Mouse (Mus musculus): Measurements from ENCODE around the gene Ypel3. TPM values are rescaled to one million over a fixed set of nuclear protein-coding genes. Genes with fewer than 3 reads are reported as not detected.

Gene Ypel3
- polyA plus RNA-seq, 1 experiment from 2014 or later, result 64.6 TPM

DNA sequence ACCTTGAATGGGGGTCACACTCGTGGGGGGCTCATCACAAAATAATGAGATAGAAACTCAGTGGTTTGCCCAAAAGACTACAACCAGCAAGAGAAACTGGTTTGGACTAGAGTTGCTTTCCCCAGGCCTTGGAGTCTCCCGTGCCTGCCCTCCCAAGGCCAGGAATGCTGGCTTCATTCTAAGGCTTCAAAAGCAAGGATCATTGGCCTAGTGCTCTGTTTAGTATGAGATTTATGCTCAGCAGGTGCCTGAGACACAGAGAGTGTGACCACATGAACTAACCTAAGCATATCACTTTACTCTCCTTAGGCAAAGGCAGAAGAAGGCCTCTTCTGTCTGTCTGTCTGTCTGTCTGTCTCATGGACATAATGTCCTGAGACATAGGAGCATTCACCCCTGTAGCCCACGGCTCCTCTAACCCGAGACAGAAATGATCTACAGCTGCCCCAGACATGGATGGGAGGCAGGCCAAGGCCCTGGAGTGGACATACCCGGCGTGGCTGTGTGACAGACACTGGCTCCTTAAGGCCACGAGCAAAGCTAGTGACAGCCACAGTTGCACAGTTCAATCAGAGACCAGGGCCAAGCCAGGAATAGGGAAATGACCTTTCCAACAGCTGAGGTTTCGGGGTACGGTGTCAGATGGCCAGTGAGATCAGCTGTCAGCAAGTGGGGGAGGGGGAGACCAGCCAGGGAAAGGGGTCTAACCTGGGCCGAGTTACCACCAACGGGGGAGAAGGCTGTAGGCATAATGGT lies 25.6 kb downstream of the Ypel3 start:
- Histone ChIP-seq H3K9ac (ENCODE audit: low read depth, low read length) (no peak overlapping the region), H3K4me2 (replicated peaks; ENCODE audit: low read depth) (no peak overlapping the region), H3K9me3 (ENCODE audit: control insufficient read depth) (no peaks in the 10 kb centered on the region), H3K27me3 (replicated peaks; ENCODE audit: control insufficient read depth, insufficient read depth, low read length) (no peaks in the 10 kb centered on the region), H3K4me3 (ENCODE audit: low read depth, low read length) (no peak overlapping the region), H3K27ac (ENCODE audit: low read depth, low read length) (no peak overlapping the region), H3K4me1 (replicated peaks; ENCODE audit: control insufficient read depth, insufficient read depth, low read length) (0 out of 2 replicates have a peak, but pooled peaks cover 3% of the 10 kb centered on the region), H3K36me3 (ENCODE audit: control insufficient read depth, insufficient read depth) (peaks cover 3% of the 10 kb centered on the region; the same call in 1 of the 2 replicates)
- WGBS, result 84% methylated on average over 11 of the region's 11 CpGs
- ATAC-seq, result no peak
- no peak for TF ChIP-seq CTCF (IDR thresholded peaks at IDR 0.05; ENCODE audit: low read depth)

DNA sequence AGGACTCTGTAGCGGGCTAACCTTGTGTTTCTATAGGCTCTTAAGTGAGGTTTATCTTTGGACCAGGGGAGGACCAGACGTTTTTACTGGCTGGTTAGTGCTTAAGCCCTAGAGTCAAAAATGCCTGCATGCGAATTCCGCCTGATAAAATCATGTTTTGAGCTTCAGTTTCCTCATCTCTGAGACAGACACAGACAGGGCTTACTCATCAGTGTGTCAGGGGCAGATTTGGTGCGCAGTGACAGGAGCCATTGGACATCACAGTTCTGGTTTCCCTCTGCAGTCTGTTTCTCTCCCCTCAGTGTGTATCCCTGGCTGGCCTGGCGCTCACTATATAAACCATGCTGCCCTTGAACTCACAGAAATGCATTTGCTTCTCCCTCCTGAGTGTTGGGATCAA lies 26.4 kb downstream of the Ypel3 start:
- 0 out of 2 replicates have a peak, but pooled peaks cover 3% of the 10 kb centered on the region for H3K4me1 ChIP-seq (replicated peaks; ENCODE audit: control insufficient read depth, insufficient read depth, low read length)
- TF ChIP-seq CTCF (IDR thresholded peaks at IDR 0.05; ENCODE audit: low read depth), result no peak
- H3K27ac ChIP-seq (ENCODE audit: low read depth, low read length), result no peak overlapping the region
- H3K9ac ChIP-seq (ENCODE audit: low read depth, low read length), result no peak overlapping the region
- no peaks in the 10 kb centered on the region; the same call in 1 of the 2 replicates for H3K36me3 ChIP-seq (ENCODE audit: control insufficient read depth, insufficient read depth)
- 84% methylated on average over 6 of the region's 6 CpGs for WGBS
- H3K4me3 ChIP-seq (ENCODE audit: low read depth, low read length), result no peak overlapping the region
- H3K4me2 ChIP-seq (replicated peaks; ENCODE audit: low read depth), result no peak overlapping the region
- no peaks in the 10 kb centered on the region for H3K27me3 ChIP-seq (replicated peaks; ENCODE audit: control insufficient read depth, insufficient read depth, low read length)
- no peaks in the 10 kb centered on the region for H3K9me3 ChIP-seq (ENCODE audit: control insufficient read depth)
- ATAC-seq, result no peak

DNA sequence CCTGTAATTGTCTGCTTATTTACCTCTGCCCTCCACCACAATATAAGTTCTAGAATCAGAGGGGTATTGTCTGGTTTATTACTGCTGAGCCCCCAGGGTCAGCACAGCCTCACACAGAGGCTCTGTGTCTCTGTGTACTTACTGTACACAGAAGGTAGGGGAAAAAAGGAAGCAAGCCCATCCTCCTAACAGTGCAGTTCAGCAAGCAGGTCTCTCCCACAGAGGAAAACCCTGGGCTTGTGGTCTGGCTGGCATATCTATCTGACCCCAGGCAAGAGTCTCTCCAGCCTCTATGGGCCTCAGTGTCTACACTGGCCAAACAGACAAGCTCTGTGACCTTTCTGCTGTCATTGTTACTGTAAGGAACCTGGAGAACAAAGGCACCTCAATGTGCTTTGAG lies 27.0 kb downstream of the Ypel3 start:
- Histone ChIP-seq H3K4me3 (ENCODE audit: low read depth, low read length) (no peak overlapping the region), H3K4me2 (replicated peaks; ENCODE audit: low read depth) (no peak overlapping the region), H3K9ac (ENCODE audit: low read depth, low read length) (no peak overlapping the region), H3K36me3 (ENCODE audit: control insufficient read depth, insufficient read depth) (no peaks in the 10 kb centered on the region; the same call in 1 of the 2 replicates), H3K9me3 (ENCODE audit: control insufficient read depth) (no peaks in the 10 kb centered on the region), H3K27ac (ENCODE audit: low read depth, low read length) (no peak overlapping the region), H3K4me1 (replicated peaks; ENCODE audit: control insufficient read depth, insufficient read depth, low read length) (0 out of 2 replicates have a peak, but pooled peaks cover 3% of the 10 kb centered on the region), H3K27me3 (replicated peaks; ENCODE audit: control insufficient read depth, insufficient read depth, low read length) (no peaks in the 10 kb centered on the region)
- TF ChIP-seq CTCF (IDR thresholded peaks at IDR 0.05; ENCODE audit: low read depth), result no peak
- ATAC-seq, result no peak

DNA sequence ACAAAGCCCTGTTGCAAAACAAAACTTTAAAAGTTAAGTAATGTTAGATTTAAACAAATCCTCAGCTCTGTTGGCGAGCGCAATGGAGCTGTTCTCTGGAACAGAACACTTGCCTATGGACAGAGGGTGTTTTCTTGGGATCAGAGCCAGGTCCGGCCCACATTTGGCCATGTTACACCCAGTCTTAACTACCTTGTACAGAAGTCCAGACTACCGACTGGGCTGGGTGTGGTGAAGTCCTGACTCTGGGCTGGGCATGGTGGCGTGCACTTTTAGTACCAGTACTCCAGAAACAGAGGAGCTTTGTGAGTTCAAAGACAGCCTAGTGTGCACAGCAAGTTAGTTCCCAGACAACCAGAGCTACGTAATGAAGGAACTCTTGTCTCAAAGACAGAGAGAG lies 30.2 kb downstream of the Ypel3 start:
- H3K27me3 ChIP-seq (replicated peaks; ENCODE audit: control insufficient read depth, insufficient read depth, low read length), result no peaks in the 10 kb centered on the region
- H3K9ac ChIP-seq (ENCODE audit: low read depth, low read length), result no peak overlapping the region
- H3K4me2 ChIP-seq (replicated peaks; ENCODE audit: low read depth), result no peak overlapping the region
- peak; percentile 60 for ATAC-seq
- no peaks in the 10 kb centered on the region for H3K36me3 ChIP-seq (ENCODE audit: control insufficient read depth, insufficient read depth)
- H3K4me1 ChIP-seq (replicated peaks; ENCODE audit: control insufficient read depth, insufficient read depth, low read length), result no peaks in the 10 kb centered on the region
- no peaks in the 10 kb centered on the region for H3K9me3 ChIP-seq (ENCODE audit: control insufficient read depth)
- TF ChIP-seq CTCF (IDR thresholded peaks at IDR 0.05; ENCODE audit: low read depth), result no peak
- WGBS, result 39% methylated on average over 6 of the region's 6 CpGs
- no peak overlapping the region for H3K27ac ChIP-seq (ENCODE audit: low read depth, low read length)
- no peak overlapping the region for H3K4me3 ChIP-seq (ENCODE audit: low read depth, low read length)

DNA sequence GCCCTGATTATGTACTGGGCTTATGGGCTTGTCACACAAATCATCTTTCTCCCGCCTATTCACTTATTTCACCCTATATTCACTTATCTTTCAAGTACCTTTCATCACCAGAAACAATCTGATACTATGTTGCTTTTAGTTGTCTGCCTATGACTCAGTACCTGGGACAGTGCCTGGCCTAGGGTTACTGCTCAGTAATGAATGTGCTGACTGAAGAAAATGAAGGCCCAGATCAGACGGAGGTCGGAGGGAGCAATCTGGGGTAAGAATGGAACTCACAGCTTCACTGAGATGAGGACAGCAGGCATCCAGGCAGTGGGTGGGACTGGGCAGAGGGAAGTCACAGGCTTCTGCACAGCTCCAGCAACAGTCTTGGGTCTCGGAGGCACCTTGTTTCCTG lies 30.6 kb downstream of the Ypel3 start:
- H3K4me3 ChIP-seq (ENCODE audit: low read depth, low read length), result no peak overlapping the region
- ATAC-seq, result no peak
- no peak for TF ChIP-seq CTCF (IDR thresholded peaks at IDR 0.05; ENCODE audit: low read depth)
- H3K4me1 ChIP-seq (replicated peaks; ENCODE audit: control insufficient read depth, insufficient read depth, low read length), result no peaks in the 10 kb centered on the region
- H3K27me3 ChIP-seq (replicated peaks; ENCODE audit: control insufficient read depth, insufficient read depth, low read length), result no peaks in the 10 kb centered on the region
- H3K9me3 ChIP-seq (ENCODE audit: control insufficient read depth), result no peaks in the 10 kb centered on the region
- H3K4me2 ChIP-seq (replicated peaks; ENCODE audit: low read depth), result peak overlapping the region; percentile 80; the same call in 1 of the 2 replicates
- no peaks in the 10 kb centered on the region for H3K36me3 ChIP-seq (ENCODE audit: control insufficient read depth, insufficient read depth)
- H3K27ac ChIP-seq (ENCODE audit: low read depth, low read length), result no peak overlapping the region
- WGBS, result 49% methylated on average over 4 of the region's 4 CpGs
- no peak overlapping the region for H3K9ac ChIP-seq (ENCODE audit: low read depth, low read length)

DNA sequence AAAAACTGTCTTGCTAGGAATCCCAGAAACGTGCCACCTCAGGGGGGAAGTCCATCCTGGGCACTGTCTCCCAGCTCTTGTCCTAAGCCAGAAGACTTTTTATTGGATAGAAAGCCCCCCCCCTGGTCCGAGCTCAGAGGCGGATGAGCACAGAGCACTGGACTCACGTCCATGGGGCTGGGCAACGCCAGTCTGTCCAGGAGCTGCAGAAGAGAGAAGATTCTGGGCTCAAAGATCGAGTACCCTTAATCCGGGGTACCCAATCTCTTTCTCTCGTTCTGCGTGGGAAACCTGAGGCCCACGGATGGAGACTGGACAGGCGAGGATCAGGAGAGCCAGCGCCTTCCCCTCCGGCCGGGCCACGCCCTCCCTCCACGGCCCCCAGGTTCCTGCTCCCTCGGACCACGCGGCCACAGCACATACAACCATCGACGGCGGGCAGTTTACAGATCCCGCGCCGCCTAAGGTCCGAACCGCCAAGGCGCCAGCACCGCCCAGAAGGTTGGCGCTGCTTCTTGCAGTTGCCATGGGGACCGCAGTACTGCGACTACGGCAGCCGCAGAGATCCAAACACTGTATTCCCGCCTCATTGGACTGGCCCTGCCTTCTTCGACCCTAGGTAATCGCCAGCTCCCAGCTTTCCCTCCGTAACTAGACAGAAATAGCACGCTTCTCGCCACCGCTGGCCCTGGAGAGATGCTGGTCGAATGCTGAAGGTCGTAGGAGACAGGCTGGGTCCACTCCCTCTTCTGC lies 32.1 kb downstream of the Ypel3 start:
- ATAC-seq, result peak; percentile 76
- Histone ChIP-seq H3K36me3 (ENCODE audit: control insufficient read depth, insufficient read depth) (no peaks in the 10 kb centered on the region), H3K27me3 (replicated peaks; ENCODE audit: control insufficient read depth, insufficient read depth, low read length) (no peaks in the 10 kb centered on the region), H3K27ac (ENCODE audit: low read depth, low read length) (no peak overlapping the region), H3K9me3 (ENCODE audit: control insufficient read depth) (no peaks in the 10 kb centered on the region), H3K9ac (ENCODE audit: low read depth, low read length) (peak overlapping the region; percentile 41), H3K4me2 (replicated peaks; ENCODE audit: low read depth) (peak overlapping the region; percentile 80), H3K4me3 (ENCODE audit: low read depth, low read length) (peak overlapping the region; percentile 52), H3K4me1 (replicated peaks; ENCODE audit: control insufficient read depth, insufficient read depth, low read length) (no peaks in the 10 kb centered on the region)
- under 1% methylated on average over 43 of the region's 43 CpGs for WGBS
- TF ChIP-seq CTCF (IDR thresholded peaks at IDR 0.05; ENCODE audit: low read depth), result peak; percentile 40

Measured in intestine, postnatal 0 days (tissue).